Mouse (Mus musculus) heart, adult 2 months (tissue): Measurements from ENCODE around the gene Gm26602. TPM values are rescaled to one million over a fixed set of nuclear protein-coding genes. Genes with fewer than 3 reads are reported as not detected.
A peak's percentile ranks its signal among the peaks of the same experiment; 100 is the strongest.
"Not testable (repeated sequence)": the region's sequence is repeated elsewhere in the genome, so short reads cannot be mapped to it uniquely, and the experiment has no call there.

Source experiments
- DNase-seq, 2 experiments: peaks; one replicate each; pipeline ENCODE4 v3.0.0; 2021
- H3K27ac ChIP-seq: fragments of 200-600 bp; 2 replicates; pipeline ENCODE4 v1.8.1; 2022
- H3K27me3 ChIP-seq: fragments of 200-500 bp; 2 replicates; pipeline ENCODE4 v1.6.1; 2012; ENCODE audit warnings: mild to moderate bottlenecking, low read length, inconsistent platforms, mixed read lengths; ENCODE audit not compliant: control insufficient read depth, insufficient read depth
- H3K36me3 ChIP-seq: fragments of 200-500 bp; 2 replicates; pipeline ENCODE4 v1.6.1; 2012; ENCODE audit warnings: low read length, inconsistent platforms; ENCODE audit not compliant: control insufficient read depth, insufficient read depth
- H3K4me1 ChIP-seq: fragments of 200-500 bp; 2 replicates; pipeline ENCODE4 v1.6.1; 2011; ENCODE audit warnings: low read length; ENCODE audit not compliant: control insufficient read depth, insufficient read depth
- H3K4me3 ChIP-seq: fragments of 200-600 bp; 2 replicates; pipeline ENCODE4 v1.8.1; 2022
- H3K79me2 ChIP-seq: fragments of 200-500 bp; replicated peaks from 2 replicates; pipeline ENCODE4 v1.6.1; 2012; ENCODE audit warnings: mild to moderate bottlenecking, inconsistent platforms, low read length, moderate library complexity, mixed read lengths; ENCODE audit not compliant: control insufficient read depth, insufficient read depth
- H3K9ac ChIP-seq: fragments of 200-500 bp; 2 replicates; pipeline ENCODE4 v1.6.1; 2012; ENCODE audit warnings: low read depth, mild to moderate bottlenecking, control low read depth, inconsistent platforms, low read length, mixed read lengths
- CTCF ChIP-seq: fragments of 200-600 bp; IDR thresholded peaks from 2 replicates; pipeline ENCODE4 v1.8.1; 2022; ENCODE audit warnings: antibody characterized with exemption, mild to moderate bottlenecking, moderate library complexity
- EP300 ChIP-seq: fragments of 200-500 bp; IDR thresholded peaks from 2 replicates; pipeline ENCODE4 v1.6.1; 2011; ENCODE audit warnings: low read depth, low read length, control low read depth; ENCODE audit not compliant: insufficient read depth
- POLR2A ChIP-seq: fragments of 200-500 bp; IDR thresholded peaks from 2 replicates; pipeline ENCODE4 v1.6.1; 2011; ENCODE audit warnings: mild to moderate bottlenecking, low read depth, low read length, control low read depth; ENCODE audit not compliant: insufficient read depth
- WGBS: fragments of 180-500 bp; shearing (Covaris S2); methylation state at CpG from one replicate; pipeline ENCODE4 v1.1.7; 2018; 5-methylcytosine and 5-hydroxymethylcytosine counted together
- intact Hi-C: fragments of 180-260 bp; cut with DNase I; formaldehyde crosslinking; loops from one replicate; pipeline ENCODE4 v1.15.1; 2025
- polyA plus RNA-seq: library from polyadenylated mRNA; depleted of rRNA; stranded (reverse); fragments of >200 nt; gene quantifications from 2 replicates; pipeline ENCODE4 v1.2.3, GENCODE M21; 2012
- total RNA-seq, 2 experiments: library from RNA; stranded (reverse); gene quantifications; 2 replicates each; pipeline ENCODE4 v1.2.3; 2021

Gm26602 gene
- total and polyA plus RNA-seq, 3 experiments, result not detected

DNA sequence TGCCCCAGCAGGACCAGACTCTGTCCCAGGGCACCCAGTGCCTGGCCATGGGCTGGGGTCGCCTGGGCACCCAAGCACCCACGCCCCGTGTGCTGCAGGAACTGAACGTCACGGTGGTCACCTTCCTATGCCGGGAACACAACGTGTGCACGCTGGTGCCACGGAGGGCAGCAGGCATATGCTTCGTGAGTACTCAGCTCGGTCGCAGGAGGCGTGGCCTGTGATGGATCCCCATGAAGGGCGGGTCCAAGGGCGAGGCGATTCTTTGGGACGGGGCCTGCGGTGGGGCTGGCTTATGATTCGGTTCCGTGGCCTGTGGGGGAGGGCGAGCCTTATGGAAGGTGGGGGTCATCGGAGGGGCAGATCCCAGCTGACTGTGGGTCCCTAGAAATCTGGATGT, 28.7 kb upstream of the Gm26602 start:
- no peak overlapping the region for H3K27ac ChIP-seq
- H3K27me3 ChIP-seq, result no peaks in the 10 kb centered on the region
- no peak overlapping the region for H3K4me3 ChIP-seq
- no peaks in the 10 kb centered on the region for H3K36me3 ChIP-seq
- H3K4me1 ChIP-seq, result peaks cover 6% of the 10 kb centered on the region
- H3K79me2 ChIP-seq, result no peaks in the 10 kb centered on the region
- no peak for DNase-seq
- WGBS, result 12% methylated on average over 22 of the region's 22 CpGs
- intact Hi-C loops, result loop anchor here (2.0 to 5.0 kb wide), 2 partner anchors 25 to 50 kb away; no protein-coding TSS in a partner anchor
- 0 out of 2 replicates have a peak overlapping the region, but pooled peaks have one; percentile 16 for H3K9ac ChIP-seq
- no peak for TF ChIP-seq POLR2A
- TF ChIP-seq CTCF, result no peak
- no peak for TF ChIP-seq EP300

DNA sequence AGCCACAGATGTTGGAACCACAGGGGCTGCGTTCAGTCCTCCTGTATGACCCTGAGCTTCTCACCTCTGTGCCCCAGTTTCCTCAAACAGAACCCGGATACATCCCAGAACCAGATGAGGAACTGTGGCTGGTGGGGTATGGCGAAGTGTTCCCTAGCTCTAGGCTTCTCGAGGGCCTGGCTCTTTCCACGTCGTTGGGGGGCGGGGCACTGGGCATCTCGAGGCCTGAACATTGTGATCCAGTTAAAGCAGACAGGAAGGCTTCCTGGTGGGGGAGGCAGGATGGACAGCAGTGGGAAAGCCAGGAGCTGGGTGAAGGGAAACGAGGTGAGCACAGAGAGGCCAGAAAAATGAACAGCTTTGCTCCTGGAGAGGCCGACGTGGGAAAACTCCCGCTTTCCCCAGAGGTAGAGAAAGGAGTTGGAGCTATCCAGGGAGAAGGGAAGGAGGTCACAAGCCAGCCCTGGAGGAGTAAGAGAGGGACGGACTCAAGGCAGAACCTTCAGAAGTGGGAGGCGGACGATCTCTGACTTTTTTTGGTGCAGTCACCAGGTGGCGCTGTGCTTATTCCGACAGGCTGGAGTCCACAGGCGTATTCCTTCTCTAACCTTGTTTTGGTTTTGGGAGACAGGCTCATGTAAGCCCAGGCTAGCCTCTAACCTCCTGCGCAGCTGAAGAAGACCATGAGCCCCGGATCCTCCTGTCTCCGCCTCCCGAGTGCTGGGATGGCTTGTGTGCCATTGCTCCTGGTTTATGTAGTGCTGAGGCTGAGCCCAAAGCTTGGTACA, 27.2 kb upstream of the Gm26602 start:
- peak; percentile 76 to 84 for DNase-seq
- Histone ChIP-seq H3K4me1 (no peaks in the 10 kb centered on the region), H3K27me3 (no peaks in the 10 kb centered on the region), H3K9ac (no peak overlapping the region), H3K27ac (no peak overlapping the region; the same call in 1 of the 2 replicates), H3K4me3 (no peak overlapping the region), H3K79me2 (no peaks in the 10 kb centered on the region), H3K36me3 (no peaks in the 10 kb centered on the region)
- 23% methylated on average over 22 of the region's 22 CpGs for WGBS
- peak; percentile 66; the same call in 1 of the 2 replicates for TF ChIP-seq EP300
- peak; percentile 91 for TF ChIP-seq CTCF
- TF ChIP-seq POLR2A, result no peak
- intact Hi-C loops, result loop anchor here (1.0 to 5.0 kb wide), 3 partner anchors 27 to 51 kb away; no protein-coding TSS in a partner anchor

GRCm38 (mm10) chr10:79884446-79884845, 26.2 kb upstream of the Gm26602 start:
- 39% methylated on average over 4 of the region's 4 CpGs for WGBS
- DNase-seq, result peak; percentile 79 to 86
- Histone ChIP-seq H3K4me3 (no peak overlapping the region), H3K27me3 (no peaks in the 10 kb centered on the region), H3K27ac (no peak overlapping the region; the same call in 1 of the 2 replicates), H3K4me1 (no peaks in the 10 kb centered on the region), H3K9ac (no peak overlapping the region), H3K36me3 (no peaks in the 10 kb centered on the region), H3K79me2 (no peaks in the 10 kb centered on the region)
- no peak for TF ChIP-seq POLR2A
- no peak for TF ChIP-seq CTCF
- TF ChIP-seq EP300, result no peak
- intact Hi-C loops, result loop anchor here (5.0 kb wide), 1 partner anchor 52 kb away; no protein-coding TSS in a partner anchor

- not testable (repeated sequence) for H3K79me2 ChIP-seq, H3K4me3 ChIP-seq, H3K27me3 ChIP-seq, H3K9ac ChIP-seq, H3K36me3 ChIP-seq, H3K4me1 ChIP-seq, DNase-seq, H3K27ac ChIP-seq
- intact Hi-C loops, result loop anchor here (5.0 kb wide), 1 partner anchor 53 kb away; no protein-coding TSS in a partner anchor
- 52% methylated on average over 3 of the region's 3 CpGs for WGBS
These were observed 25.7 kb upstream of the Gm26602 start for GRCm38 (mm10) chr10:79884938-79885337.

DNA sequence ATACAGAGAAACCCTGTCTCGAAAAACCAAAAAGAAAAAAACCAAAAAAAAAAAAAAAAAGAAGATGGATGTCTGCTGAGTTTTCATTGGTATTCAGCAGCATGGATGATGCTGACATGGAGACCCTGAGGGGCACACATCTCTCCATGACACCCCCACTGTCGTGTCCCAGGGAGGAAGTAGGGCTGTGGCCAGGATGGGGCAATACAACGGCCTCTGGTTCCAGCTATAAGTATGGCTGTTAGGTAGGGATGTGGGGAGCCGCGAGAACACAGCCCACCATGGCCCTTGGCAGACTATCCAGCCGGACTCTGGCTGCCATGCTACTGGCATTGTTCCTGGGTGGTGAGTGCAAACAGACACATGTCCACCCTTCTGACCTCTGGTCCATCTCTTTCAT, 24.6 kb upstream of the Gm26602 start, which contains the start of gene Elane:
Elane (plus strand) TSS at position 194 of the 400 bp plus-strand sequence.
- TF ChIP-seq EP300 (no peak), POLR2A (no peak), CTCF (no peak)
- Histone ChIP-seq H3K27ac (no peak within 1 kb of the TSS), H3K36me3 (no peaks in the 10 kb centered on the region), H3K4me1 (no peaks in the 10 kb centered on the region), H3K9ac (no peak within 1 kb of the TSS), H3K79me2 (no peaks in the 10 kb centered on the region), H3K4me3 (no peak within 1 kb of the TSS), H3K27me3 (no peaks in the 10 kb centered on the region)
- no peak for DNase-seq
- intact Hi-C loops, result no loop called here
- 73% methylated on average over 6 of the region's 6 CpGs for WGBS

DNA sequence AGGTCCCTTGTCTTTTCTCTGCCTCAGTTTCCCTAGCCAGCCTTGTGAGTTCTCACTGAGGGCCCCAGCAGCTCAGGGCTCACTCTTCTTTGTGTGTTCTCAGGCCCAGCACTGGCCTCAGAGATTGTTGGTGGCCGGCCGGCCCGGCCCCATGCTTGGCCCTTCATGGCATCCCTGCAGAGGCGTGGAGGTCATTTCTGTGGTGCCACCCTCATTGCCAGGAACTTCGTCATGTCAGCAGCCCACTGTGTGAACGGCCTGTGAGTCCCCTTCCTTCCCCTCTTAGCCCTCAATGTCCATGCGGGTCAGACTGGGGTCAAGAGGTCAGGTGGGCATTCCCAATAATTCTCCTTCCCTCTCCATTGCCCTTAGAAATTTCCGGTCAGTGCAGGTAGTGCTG, 24.0 kb upstream of the Gm26602 start:
- Histone ChIP-seq H3K4me3 (no peak overlapping the region), H3K36me3 (no peaks in the 10 kb centered on the region), H3K27me3 (no peaks in the 10 kb centered on the region), H3K27ac (no peak overlapping the region), H3K79me2 (no peaks in the 10 kb centered on the region), H3K9ac (no peak overlapping the region), H3K4me1 (no peaks in the 10 kb centered on the region)
- WGBS, result 82% methylated on average over 8 of the region's 8 CpGs
- intact Hi-C loops, result no loop called here
- no peak for DNase-seq
- TF ChIP-seq POLR2A (no peak), EP300 (no peak), CTCF (no peak)
